Mouse (Mus musculus): Measurements from ENCODE around the gene Rnf6. TPM values are rescaled to one million over a fixed set of nuclear protein-coding genes. Genes with fewer than 3 reads are reported as not detected.

The Rnf6 gene
- 18.9 and 26.1 TPM in 2 replicates for polyA plus RNA-seq (2016; fragmentation: Nextera tagmentation; extraction: Ambion mirVana)

DNA sequence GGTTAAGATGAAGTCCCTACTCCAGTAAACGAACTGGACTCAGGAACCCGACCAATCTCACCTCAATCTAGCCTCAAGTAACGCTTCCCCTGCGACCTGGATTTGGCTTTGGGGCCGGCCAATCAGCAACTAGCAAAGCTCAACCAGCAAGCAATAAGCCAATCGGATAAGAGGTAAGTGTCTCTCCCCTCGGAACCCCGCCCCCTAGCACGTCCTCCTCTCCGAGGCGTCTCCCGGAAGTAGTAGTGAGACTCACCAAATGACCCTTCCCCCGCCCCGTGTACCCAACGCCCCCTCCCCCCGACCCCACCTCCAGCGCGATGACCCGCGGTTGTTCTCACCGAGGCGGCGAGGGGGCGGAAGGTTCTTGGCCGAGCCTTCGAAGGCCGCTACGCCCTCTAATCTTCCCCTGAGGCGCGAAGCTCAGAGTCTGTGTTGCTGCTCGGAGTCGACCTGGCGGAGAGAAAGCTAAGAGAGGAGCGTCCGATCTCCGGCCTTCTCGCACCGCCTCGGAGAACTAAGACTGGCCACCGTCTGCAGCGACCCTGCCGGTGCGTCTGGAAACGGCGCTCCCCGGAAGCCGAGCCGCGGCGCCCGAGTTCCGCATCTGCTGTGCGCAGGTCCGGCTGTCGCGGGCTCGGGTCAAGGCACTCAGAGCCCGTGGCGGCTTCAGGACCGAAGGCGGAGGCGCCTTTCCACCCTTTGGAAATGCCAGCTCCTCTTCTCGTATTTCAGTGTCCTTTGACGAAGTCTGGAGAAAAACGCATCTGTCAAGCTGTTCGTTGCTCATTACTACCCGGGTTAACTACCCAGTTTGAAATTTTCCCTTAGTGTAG, at the start of gene Rnf6:
Gene Rnf6 (minus strand): TSS at position 677 of the 836 bp plus-strand sequence.
- Histone ChIP-seq H3K4me1 (replicated peaks) (peaks cover 15% of the 10 kb centered on the region), H3K36me3 (peaks cover 37% of the 10 kb centered on the region), H3K27ac (peak within 1 kb of the TSS; percentile 98), H3K27me3 (ENCODE audit: insufficient read depth, poor library complexity, severe bottlenecking) (no peaks in the 10 kb centered on the region), H3K4me3 (peak within 1 kb of the TSS; percentile 75), H3K9me3 (no peaks in the 10 kb centered on the region)
- peak; percentile 95 for DNase-seq (ENCODE audit: low spot score)
- WGBS: under 1% methylated on average over 67 of the region's 67 CpGs

GRCm38 (mm10) chr5:146270593-146270992, 49.2 kb upstream of the Rnf6 start:
- no peak overlapping the region for H3K4me3 ChIP-seq
- 82% methylated on average over 9 of the region's 9 CpGs for WGBS
- no peak overlapping the region for H3K27ac ChIP-seq
- H3K4me1 ChIP-seq (replicated peaks): no peaks in the 10 kb centered on the region
- DNase-seq (ENCODE audit: low spot score): no peak
- no peaks in the 10 kb centered on the region for H3K9me3 ChIP-seq
- H3K27me3 ChIP-seq (ENCODE audit: insufficient read depth, poor library complexity, severe bottlenecking): no peaks in the 10 kb centered on the region
- peaks cover 58% of the 10 kb centered on the region for H3K36me3 ChIP-seq

DNA sequence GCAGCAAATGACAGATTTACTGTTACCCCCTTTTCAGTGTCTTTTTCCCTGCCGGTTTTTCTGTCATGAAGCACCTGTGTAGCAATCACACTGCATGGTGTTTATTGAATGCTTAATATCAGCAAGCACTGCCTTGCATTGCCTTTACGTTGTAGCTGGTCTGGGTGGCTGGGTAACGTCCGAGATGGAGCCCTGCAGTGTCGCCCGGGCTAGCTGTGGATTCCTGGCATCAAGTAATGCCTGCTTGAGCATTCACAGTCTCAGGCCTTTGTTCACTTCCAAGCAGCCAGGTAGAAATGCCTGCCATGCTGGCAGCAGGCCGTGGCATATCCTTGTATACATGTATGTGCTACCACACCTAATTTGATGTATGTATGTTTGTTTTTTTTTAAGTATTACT, 46.4 kb upstream of the Rnf6 start:
- H3K36me3 ChIP-seq: peaks cover 34% of the 10 kb centered on the region
- no peak for DNase-seq (ENCODE audit: low spot score)
- H3K4me3 ChIP-seq: no peak overlapping the region
- H3K27me3 ChIP-seq (ENCODE audit: insufficient read depth, poor library complexity, severe bottlenecking): no peaks in the 10 kb centered on the region
- H3K9me3 ChIP-seq: no peaks in the 10 kb centered on the region
- 92% methylated on average over 7 of the region's 7 CpGs for WGBS
- no peaks in the 10 kb centered on the region for H3K4me1 ChIP-seq (replicated peaks)
- H3K27ac ChIP-seq: no peak overlapping the region

DNA sequence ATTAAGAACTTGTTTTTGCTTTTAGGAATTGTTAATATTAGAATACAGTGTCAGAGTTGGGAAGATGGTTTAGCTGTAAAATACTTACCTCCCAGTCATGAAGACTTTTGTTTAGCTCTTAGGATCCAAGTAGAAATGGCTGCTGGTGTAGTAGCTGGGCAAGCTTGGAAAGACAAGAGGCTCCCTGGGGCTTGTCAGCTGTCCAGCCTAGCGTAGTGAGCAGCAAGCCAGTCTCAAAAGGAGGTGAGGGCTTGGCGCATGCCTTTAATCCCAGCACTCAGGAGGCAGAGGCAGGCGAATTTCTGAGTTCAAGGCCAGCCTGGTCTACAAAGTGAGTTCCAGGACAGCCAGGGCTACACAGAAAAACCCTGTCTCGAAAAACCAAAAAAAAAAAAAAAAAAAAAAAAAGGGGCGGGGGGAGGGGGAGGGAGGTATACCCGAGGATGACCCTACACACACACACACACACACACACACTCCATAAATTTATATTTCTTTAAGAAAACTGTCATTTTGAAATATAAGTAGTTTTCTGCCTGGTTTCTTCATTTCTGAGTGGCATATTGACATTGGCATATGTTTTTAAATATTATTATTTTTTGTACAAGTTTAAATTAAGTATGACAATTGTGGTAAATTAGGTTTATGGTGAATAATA, 44.7 kb upstream of the Rnf6 start:
- WGBS: 77% methylated on average over 5 of the region's 6 CpGs
- H3K4me3 ChIP-seq: no peak overlapping the region
- no peaks in the 10 kb centered on the region for H3K4me1 ChIP-seq (replicated peaks)
- no peak for DNase-seq (ENCODE audit: low spot score)
- H3K36me3 ChIP-seq: peaks cover 35% of the 10 kb centered on the region
- H3K27ac ChIP-seq: no peak overlapping the region
- no peaks in the 10 kb centered on the region for H3K9me3 ChIP-seq
- H3K27me3 ChIP-seq (ENCODE audit: insufficient read depth, poor library complexity, severe bottlenecking): no peaks in the 10 kb centered on the region

GRCm38 (mm10) chr5:146260003-146260402, 38.6 kb upstream of the Rnf6 start:
- DNase-seq (ENCODE audit: low spot score): no peak
- no peak overlapping the region for H3K4me3 ChIP-seq
- no peak overlapping the region for H3K27ac ChIP-seq
- no peaks in the 10 kb centered on the region for H3K27me3 ChIP-seq (ENCODE audit: insufficient read depth, poor library complexity, severe bottlenecking)
- no peaks in the 10 kb centered on the region for H3K9me3 ChIP-seq
- H3K36me3 ChIP-seq: peaks cover 51% of the 10 kb centered on the region
- 54% methylated on average over 9 of the region's 9 CpGs for WGBS
- no peaks in the 10 kb centered on the region for H3K4me1 ChIP-seq (replicated peaks)

GRCm38 (mm10) chr5:146253644-146254043, 32.3 kb upstream of the Rnf6 start:
- Histone ChIP-seq H3K4me1 (replicated peaks) (no peaks in the 10 kb centered on the region), H3K27ac (no peak overlapping the region), H3K36me3 (peaks cover 31% of the 10 kb centered on the region), H3K9me3 (no peaks in the 10 kb centered on the region), H3K4me3 (no peak overlapping the region), H3K27me3 (ENCODE audit: insufficient read depth, poor library complexity, severe bottlenecking) (no peaks in the 10 kb centered on the region)
- 89% methylated on average over 5 of the region's 5 CpGs for WGBS
- DNase-seq (ENCODE audit: low spot score): no peak

DNA sequence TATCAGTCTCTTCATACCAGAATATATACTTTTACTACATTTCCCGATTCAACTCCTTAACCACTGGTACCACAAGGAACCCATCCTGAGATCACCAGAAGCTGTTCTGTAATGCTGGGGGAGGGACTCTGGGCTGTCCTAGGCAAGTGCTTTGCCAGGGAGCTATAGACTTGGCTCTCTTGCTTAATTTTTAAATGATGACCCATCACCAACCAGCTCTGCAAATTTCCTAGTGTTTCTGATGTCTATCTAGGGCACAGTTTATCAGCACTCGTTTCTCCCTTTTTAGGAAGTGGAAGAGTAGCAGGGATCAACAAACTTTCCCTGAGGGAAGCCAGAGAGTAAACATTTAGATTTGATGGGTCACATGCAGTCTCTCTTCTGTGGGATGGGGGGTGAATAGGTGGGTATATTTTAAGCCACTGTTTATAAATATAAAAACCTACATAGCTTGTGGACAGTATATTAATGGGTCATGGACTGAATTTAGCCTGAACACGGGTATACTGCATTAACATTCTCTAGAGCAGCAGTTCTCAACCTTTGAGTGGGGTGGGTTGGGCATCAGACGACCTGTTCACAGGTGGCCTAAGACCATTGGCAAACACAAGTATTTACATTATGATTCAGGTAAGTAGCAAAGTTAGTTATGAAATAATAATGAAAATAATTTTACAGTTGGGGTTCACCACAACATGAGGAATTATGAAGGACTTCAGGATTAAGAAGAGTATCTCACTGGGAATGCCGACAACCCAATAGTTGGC, 30.5 kb upstream of the Rnf6 start:
- Histone ChIP-seq H3K9me3 (no peaks in the 10 kb centered on the region), H3K36me3 (peaks cover 20% of the 10 kb centered on the region), H3K4me3 (no peak overlapping the region), H3K27me3 (ENCODE audit: insufficient read depth, poor library complexity, severe bottlenecking) (no peaks in the 10 kb centered on the region), H3K27ac (no peak overlapping the region), H3K4me1 (replicated peaks) (no peaks in the 10 kb centered on the region)
- WGBS: 92% methylated on average over 5 of the region's 5 CpGs
- DNase-seq (ENCODE audit: low spot score): no peak

DNA sequence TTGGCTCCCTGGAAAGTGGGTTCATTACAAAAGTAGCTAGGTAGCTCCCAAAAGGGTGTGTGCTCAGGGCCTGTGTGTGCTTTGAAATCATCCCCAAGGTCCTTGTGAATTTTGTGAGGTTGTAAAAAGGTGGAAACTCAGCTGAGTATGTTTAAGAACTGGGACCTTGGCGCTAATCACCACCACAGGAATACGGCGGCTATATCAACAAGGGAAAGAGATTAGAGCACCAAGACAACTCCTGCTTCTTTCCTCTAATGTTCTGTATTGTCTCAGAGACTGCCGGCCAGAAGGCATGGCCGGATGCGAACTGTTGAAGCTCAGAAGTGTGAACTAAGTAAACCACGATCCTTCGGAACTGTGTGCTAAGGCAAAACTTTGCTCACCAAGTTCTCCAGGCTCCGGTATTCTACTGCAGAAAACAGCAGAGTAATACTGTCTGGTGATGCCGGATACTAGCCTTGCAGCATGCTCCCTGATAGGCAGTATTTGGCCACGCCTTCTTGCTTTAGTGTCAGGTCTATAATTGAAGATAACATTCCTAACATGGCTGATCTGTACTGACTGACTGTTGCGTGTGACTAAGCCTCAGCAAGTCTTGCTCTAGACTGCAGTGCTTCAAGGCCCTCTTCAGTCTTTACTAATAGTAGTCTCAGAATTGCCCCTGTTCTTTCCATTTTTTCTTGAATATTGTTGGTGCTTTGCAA, 29.2 kb upstream of the Rnf6 start:
- Histone ChIP-seq H3K4me3 (no peak overlapping the region), H3K36me3 (peaks cover 15% of the 10 kb centered on the region), H3K27me3 (ENCODE audit: insufficient read depth, poor library complexity, severe bottlenecking) (no peaks in the 10 kb centered on the region), H3K27ac (no peak overlapping the region), H3K4me1 (replicated peaks) (no peaks in the 10 kb centered on the region), H3K9me3 (no peaks in the 10 kb centered on the region)
- WGBS: 95% methylated on average over 12 of the region's 12 CpGs
- no peak for DNase-seq (ENCODE audit: low spot score)

GRCm38 (mm10) chr5:146248746-146249145, 27.4 kb upstream of the Rnf6 start:
- Histone ChIP-seq H3K36me3 (peaks cover 13% of the 10 kb centered on the region), H3K9me3 (no peaks in the 10 kb centered on the region)
- WGBS: 94% methylated on average over 10 of the region's 10 CpGs

GRCm38 (mm10) chr5:146247709-146248108, 26.4 kb upstream of the Rnf6 start:
- WGBS: 83% methylated on average over 5 of the region's 5 CpGs
- Histone ChIP-seq H3K27ac (no peak overlapping the region), H3K9me3 (no peaks in the 10 kb centered on the region), H3K36me3 (peaks cover 8% of the 10 kb centered on the region), H3K4me1 (replicated peaks) (no peaks in the 10 kb centered on the region), H3K27me3 (ENCODE audit: insufficient read depth, poor library complexity, severe bottlenecking) (no peaks in the 10 kb centered on the region), H3K4me3 (no peak overlapping the region)
- DNase-seq (ENCODE audit: low spot score): no peak

More at GRCm38 (mm10) chr5:146248746-146249145, 27.4 kb upstream of the Rnf6 start:
- Histone ChIP-seq H3K27me3 (ENCODE audit: insufficient read depth, poor library complexity, severe bottlenecking) (no peaks in the 10 kb centered on the region), H3K27ac (no peak overlapping the region), H3K4me1 (replicated peaks) (no peaks in the 10 kb centered on the region), H3K4me3 (no peak overlapping the region)
- DNase-seq (ENCODE audit: low spot score): no peak

- H3K27ac ChIP-seq: no peak overlapping the region
- H3K36me3 ChIP-seq: peaks cover 8% of the 10 kb centered on the region
- WGBS: 96% methylated on average over 1 of the region's 1 CpGs
- DNase-seq (ENCODE audit: low spot score): no peak
- no peaks in the 10 kb centered on the region for H3K9me3 ChIP-seq
- no peaks in the 10 kb centered on the region for H3K27me3 ChIP-seq (ENCODE audit: insufficient read depth, poor library complexity, severe bottlenecking)
- H3K4me1 ChIP-seq (replicated peaks): no peaks in the 10 kb centered on the region
- H3K4me3 ChIP-seq: no peak overlapping the region
These were observed 25.0 kb upstream of the Rnf6 start for GRCm38 (mm10) chr5:146246386-146246785.

DNA sequence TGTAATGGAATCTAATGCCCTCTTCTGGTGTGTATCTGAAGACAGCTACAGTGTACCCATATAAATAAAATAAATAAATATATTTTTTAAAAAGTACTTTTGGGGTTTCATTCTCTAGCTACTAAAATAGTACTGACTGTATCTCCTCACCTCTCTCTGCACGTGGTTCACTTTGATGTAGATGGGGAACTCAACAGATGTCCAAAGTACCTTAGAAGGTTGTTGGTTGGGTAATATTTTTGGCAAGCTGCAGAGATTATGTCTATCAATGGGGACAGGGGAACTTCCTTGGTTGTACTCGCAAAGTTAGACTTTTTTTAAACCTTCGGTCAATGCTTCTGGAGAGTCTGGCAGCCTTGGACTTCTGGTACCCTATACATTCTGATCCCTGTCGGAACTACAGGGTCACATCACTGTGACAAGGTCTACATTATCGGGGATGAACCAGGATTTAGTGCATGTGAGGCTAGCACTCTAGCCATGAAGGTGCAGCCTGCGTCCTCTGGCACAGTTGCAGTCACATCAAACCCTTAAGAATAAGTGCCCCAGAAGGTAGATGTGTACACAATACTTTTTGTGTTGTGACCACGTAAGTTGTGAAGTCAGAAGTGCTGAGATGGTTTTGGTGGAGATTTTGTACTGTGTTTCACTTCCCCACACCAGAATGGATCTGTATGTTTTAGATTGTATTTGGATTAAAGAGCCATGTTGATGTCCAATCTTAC, 24.5 kb upstream of the Rnf6 start:
- H3K27ac ChIP-seq: no peak overlapping the region
- H3K27me3 ChIP-seq (ENCODE audit: insufficient read depth, poor library complexity, severe bottlenecking): no peaks in the 10 kb centered on the region
- DNase-seq (ENCODE audit: low spot score): no peak
- peaks cover 8% of the 10 kb centered on the region for H3K36me3 ChIP-seq
- no peaks in the 10 kb centered on the region for H3K9me3 ChIP-seq
- no peak overlapping the region for H3K4me3 ChIP-seq
- no peaks in the 10 kb centered on the region for H3K4me1 ChIP-seq (replicated peaks)
- 94% methylated on average over 7 of the region's 7 CpGs for WGBS

Measured in hindbrain, embryonic 10.5 days (tissue).